Mouse (Mus musculus) layer of hippocampus, postnatal 36 days (tissue): ENCODE results near the gene Mrap2. TPM values are rescaled to one million over a fixed set of nuclear protein-coding genes. Genes with fewer than 3 reads are reported as not detected.
"Not testable (repeated sequence)": the region's sequence is repeated elsewhere in the genome, so short reads cannot be mapped to it uniquely, and the experiment has no call there.

Source experiments
- DNase-seq, 2 experiments: peaks; one replicate each; pipeline ENCODE4 v3.0.0; 2022
- total RNA-seq, 2 experiments: library from RNA; stranded (reverse); gene quantifications; 2 replicates each; pipeline ENCODE4 v1.2.3; 2021

The Mrap2 gene
- total RNA-seq, result 1 to 10 TPM; 2.5 to 4.2 TPM

DNA sequence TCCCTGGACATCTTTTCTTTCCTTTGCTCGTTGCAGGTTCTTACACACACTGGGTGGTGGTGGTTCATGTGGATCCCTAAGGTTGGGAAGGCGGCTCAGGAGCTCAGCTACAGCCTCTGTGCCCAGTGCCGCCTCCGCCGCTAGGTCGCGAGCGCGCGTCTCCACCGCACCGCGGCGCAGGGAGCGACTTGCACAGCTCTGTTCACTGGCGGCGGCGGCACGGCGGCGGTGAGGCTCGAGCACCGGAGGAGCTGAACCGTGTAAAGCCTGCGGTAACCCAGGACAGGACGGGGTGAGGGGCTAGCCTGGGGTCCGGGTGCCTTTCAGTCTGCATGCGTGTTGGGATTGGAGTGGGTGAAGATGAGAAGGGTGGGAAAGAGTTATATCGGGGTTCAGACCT lies at the start of gene Mrap2:
TSS of gene Mrap2 (plus strand) at position 201 of the 400 bp plus-strand sequence.
- DNase-seq, result peak; percentile 40 to 64

DNA sequence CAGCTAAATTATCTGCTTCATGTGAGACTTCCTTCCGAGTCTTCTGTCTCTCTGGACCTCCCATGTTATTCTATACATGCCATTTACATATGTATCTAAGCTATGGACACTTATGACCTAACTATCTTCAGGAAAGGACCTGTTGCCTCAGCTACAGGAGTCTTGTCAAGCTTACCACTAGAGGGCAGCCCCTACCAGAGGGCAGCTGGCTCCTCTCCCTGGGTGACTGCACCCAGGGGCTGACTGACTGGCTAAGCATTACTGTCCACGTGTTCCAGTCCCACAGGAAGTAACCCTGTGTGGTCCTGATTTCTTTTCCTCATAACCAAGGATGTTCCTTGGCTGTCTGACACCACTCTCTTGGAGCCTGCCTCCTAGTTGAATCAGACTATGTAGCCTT lies 46.1 kb upstream of the Mrap2 start:
- no peak for DNase-seq

DNA sequence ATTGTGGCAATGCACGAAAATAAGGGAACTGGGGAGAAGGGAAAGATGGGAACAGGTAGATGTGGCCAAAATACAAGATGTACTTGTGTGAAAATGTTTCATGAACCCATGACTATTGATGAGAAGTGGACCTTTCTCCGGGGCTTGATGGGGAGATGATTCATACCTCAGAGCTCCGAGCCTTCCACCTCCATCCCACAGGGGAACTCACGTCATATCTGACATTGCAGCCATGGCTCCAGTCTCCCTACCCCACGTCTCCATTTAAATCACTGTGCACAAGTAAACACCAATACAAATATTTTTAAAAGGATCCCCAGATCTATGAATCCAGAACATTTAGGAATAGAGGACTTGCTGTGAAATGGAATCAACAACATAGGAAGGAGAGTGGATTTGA lies 29.1 kb upstream of the Mrap2 start:
- no peak for DNase-seq

- DNase-seq, result no peak
These were observed 28.6 kb upstream of the Mrap2 start for GRCm38 (mm10) chr9:87115456-87115931.

DNA sequence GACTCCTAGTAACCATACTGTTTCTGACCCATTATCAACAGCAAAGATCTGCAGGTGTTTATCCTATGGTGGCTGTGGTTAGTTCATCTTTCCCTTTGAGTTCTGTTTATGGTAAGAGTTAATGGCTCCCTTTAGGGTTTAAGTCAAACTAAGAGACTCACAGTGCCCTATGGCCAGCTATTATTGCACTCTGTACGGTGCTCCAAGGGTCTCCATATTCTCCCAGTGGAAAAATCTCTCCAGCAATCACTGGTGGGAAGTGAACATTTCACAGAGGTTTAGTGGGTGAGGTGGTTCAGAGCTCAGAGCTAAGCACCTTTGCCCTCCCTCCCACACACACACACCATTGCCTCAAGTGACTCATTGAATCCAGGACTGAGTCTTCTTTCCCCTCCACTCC lies 28.1 kb upstream of the Mrap2 start:
- no peak for DNase-seq

- DNase-seq, result no peak
These were observed 25.1 kb upstream of the Mrap2 start for GRCm38 (mm10) chr9:87118996-87119395.

DNA sequence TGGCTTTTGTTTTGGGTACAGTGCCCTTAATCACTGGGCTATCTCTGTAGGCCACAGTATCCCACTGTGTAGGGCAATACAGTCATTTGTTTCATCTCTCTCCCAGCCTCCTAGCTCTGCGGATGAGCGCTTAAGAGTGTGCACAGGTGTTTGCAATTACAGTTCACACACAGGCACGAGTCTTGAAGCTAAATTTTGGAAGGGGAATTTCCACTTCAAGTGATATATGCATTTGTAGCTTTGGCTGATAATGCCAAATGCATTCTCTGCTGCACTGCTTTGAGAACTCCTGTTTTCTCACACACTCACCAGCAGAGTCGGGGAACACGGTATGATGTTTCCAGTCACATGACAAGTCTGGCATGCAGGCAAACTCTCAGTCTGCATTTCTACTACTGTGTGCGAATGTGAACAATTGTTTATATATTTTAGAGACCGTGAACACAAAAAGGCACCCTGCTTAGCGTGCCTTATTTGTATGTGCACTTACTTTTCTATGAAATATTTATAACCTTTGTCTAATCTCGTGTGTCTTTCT lies 22.1 kb upstream of the Mrap2 start:
- DNase-seq, result no peak

GRCm38 (mm10) chr9:87127046-87127445 lies 17.1 kb upstream of the Mrap2 start:
- DNase-seq, result not testable (repeated sequence)

GRCm38 (mm10) chr9:87135765-87136558 lies 8.1 kb upstream of the Mrap2 start:
- peak in 1 of 2 experiments; percentile 19 for DNase-seq

DNA sequence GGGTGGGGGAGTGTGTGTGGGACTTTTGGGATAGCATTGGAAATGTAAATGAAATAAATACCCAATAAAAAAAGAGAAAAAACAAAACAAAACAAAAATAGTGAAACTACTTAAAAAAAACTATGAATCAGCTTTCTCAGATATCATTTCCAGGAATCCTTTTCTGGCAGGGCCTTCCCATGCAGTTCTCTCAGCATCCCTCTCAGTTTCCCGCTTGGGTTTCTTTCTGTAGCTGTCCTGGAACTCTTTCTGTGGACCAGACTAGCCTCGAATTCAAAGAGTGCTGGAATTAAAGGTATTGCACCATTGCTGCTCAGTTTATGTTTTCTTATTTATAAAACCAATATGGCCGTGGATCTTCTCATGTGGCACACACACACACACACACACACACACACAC lies 1.0 kb upstream of the Mrap2 start:
- DNase-seq, result no peak

DNA sequence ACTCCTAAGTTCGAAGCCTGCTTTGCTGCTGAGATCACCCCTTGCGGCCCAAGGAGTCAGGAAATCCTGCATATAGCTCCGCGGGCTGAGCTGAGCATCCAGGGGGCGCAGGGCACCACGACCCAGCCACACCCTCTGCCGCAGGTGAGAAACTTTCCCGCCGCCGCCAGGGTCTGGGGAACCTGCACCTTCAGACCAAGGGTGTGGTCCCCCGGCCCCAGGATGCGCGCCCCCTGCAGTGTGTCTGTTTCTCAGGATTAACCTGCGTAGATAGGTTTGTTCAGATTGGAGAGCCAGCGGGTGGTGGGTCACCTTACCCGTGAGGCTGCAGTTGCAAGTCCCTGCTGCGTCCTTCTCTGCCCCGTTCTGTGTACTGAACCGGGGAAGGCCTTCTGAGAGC lies 426 bp downstream of the Mrap2 start:
- DNase-seq, result peak in 1 of 2 experiments; percentile 10

- DNase-seq, result no peak
These were observed 1.1 kb downstream of the Mrap2 start for GRCm38 (mm10) chr9:87145180-87145579.

- DNase-seq, result no peak
These were observed 1.6 kb downstream of the Mrap2 start for GRCm38 (mm10) chr9:87145671-87146070.

- no peak for DNase-seq
These were observed 2.3 kb downstream of the Mrap2 start for GRCm38 (mm10) chr9:87146400-87146799.

DNA sequence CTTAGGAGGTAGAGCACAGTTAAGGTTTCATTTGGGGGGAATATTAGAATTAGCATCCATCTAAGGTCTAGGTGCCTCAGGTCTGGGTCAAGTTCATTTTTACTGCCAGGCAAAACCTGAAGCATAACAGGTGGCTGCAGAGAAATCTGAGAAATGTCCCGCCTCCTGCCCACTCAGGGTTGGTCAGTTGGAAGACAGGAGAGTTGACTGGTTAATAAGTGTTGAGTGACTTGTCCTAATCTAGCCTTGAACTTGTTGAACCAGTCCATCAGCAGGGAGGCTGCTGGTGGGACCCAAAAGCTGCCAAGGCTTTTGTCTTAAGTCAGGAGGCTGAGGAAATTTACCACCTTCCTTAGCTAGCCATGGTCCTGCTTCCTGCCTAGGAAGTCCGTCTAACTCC lies 3.8 kb downstream of the Mrap2 start:
- DNase-seq, result no peak

DNA sequence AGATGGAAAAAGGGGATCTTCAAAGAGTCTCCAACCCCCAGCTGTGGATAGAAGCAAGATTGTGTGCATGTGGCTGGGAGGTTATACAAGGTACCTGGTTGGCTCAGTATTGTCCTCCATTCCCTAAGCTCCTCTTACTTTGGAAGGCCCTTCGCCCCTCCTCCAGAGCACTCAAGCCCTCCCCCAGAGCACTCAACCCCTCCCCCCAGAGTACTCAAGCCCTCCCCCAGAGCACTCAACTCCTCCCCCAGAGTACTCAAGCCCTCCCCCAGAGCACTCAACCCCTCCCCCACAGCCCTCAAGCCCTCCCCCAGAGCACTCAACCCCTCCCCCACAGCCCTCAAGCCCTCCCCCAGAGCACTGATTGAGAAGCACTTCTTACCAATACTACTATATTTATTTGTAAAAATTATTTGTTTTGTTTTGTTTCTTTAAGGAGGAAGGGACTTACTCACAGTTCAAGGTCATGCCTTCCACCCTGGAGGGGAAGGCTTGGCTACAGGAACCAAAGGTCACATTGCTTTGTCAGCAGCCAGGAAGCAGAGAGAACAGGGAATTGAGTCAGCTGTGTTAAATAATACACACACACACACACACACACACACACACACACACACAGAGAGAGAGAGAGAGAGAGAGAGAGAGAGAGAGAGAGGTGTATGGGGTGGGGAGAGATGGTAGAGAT lies 8.7 kb downstream of the Mrap2 start:
- DNase-seq, result no peak

DNA sequence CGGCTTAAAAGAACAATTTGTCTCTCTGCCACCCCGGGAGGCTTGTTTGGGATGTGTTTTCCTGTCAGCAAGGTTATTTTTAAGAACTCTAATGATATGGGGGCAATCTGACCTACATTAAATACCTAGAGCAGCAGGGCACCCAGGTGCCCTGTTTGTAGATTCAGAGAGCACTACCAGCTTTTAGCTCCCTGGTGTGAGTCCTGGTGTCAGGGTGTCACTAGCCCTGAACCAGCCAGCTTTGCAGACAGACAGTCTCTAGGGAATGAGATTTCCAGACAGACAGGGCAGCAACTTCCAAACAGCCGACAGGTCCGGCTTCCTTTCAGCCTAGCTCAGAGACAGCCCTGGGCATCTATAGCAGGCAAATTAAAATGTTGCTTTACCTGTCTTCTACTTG lies 18.5 kb downstream of the Mrap2 start:
- no peak for DNase-seq

- DNase-seq, result no peak
These were observed 23.1 kb downstream of the Mrap2 start for GRCm38 (mm10) chr9:87167001-87167830.

DNA sequence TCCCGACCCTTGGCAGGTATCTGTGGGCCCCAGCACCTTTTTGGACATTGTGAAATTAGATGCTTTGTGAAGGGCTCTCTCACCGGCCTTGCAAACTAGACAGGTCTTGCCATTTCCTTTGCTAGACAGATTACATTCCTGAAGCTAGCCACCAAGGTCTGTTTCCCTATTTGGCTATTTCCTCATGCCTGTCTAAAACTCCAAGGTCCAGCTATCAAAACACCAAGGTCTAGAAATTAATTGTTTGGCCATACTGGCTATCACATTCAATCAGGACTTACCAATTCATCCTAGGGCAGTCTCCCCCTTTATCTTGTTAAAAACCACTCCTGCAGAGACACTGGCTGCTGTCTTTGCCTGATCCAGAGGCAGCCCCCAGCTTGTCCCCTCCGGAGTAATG lies 23.9 kb downstream of the Mrap2 start:
- DNase-seq, result no peak

DNA sequence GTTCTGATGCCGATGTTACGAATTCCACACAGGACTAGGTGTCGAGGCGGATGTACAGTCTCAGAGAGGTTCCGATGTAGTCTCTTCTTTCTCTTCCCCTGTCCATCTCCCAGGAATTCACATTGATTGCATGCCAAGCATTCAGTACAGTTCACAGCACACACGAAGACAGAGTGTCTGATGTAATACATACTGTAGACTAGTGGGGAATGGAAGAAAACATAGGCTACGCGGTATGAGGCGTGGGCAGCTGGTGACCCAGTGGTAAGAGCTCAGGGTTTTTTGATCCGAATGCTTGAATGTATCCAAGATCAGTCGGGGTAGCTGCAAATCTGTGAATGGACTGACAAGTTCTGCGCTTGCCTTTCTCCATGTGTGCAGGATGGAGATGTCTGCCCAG lies 25.0 kb downstream of the Mrap2 start:
- DNase-seq, result no peak

GRCm38 (mm10) chr9:87170891-87171290 lies 26.8 kb downstream of the Mrap2 start:
- DNase-seq, result no peak

GRCm38 (mm10) chr9:87171517-87171916 lies 27.4 kb downstream of the Mrap2 start:
- no peak for DNase-seq

DNA sequence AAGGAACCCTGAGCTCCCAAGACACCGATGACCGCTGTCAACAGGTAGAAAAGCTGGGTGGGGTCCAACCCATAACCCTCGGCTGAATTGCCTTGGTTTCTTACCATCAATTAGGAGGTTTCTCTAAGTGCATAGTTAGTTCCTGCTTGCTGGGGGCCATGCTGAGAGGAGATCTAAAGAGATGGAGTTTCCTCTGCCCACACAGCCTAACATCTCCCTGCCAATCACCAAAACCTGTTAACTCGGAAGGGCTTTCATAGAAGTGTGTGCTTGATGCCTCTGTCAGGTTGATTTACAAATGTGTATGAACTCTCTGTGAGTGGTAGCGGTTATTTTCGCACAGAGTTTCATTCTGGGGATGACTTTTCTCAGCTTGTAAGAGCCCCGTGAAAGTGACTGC lies 34.4 kb downstream of the Mrap2 start:
- DNase-seq, result no peak
